Mouse (Mus musculus) C2C12 (cell line): Measurements from ENCODE around the gene Rnf7.

Experiments used
- CEBPB ChIP-seq: IDR thresholded peaks from one replicate; pipeline ENCODE4 v1.6.1; 2011; ENCODE audit warnings: low read depth, mild to moderate bottlenecking, control low read depth, moderate library complexity
- CTCF ChIP-seq: IDR thresholded peaks from one replicate; pipeline ENCODE4 v1.5.1; 2011; ENCODE audit not compliant: control insufficient read depth, insufficient read depth, insufficient read length
- MYOG ChIP-seq: IDR thresholded peaks from one replicate; pipeline ENCODE4 v1.6.1; 2011; ENCODE audit not compliant: control insufficient read depth, insufficient read length; ENCODE audit errors: extremely low read depth
- USF1 ChIP-seq: IDR thresholded peaks from one replicate; pipeline ENCODE4 v1.6.1; 2011; ENCODE audit warnings: low read depth, mild to moderate bottlenecking, control low read depth, moderate library complexity

GRCm38 (mm10) chr9:96516806-96517205, 38.3 kb upstream of the Rnf7 start:
- no peak for TF ChIP-seq CTCF
- TF ChIP-seq CEBPB = no peak
- no peak for TF ChIP-seq MYOG
- TF ChIP-seq USF1 = no peak
